Mouse (Mus musculus) liver, embryonic 12.5 days (tissue): ENCODE data around the gene Gpr61. TPM values are rescaled to one million over a fixed set of nuclear protein-coding genes. Genes with fewer than 3 reads are reported as not detected.

Experiments
- ATAC-seq: fragments of 200-750 bp; cut with Nextera tagmentation; 2 replicates; pipeline ENCODE4 v1.8.0; 2017; ENCODE audit warnings: moderate number of reproducible peaks, mild to moderate bottlenecking, moderate library complexity
- H3K27ac ChIP-seq: fragments of 300-500 bp; sonication (generic); 2 replicates; pipeline ENCODE4 v1.5.1; 2016; ENCODE audit warnings: mild to moderate bottlenecking
- H3K27me3 ChIP-seq: fragments of 300-500 bp; sonication (generic); replicated peaks from 2 replicates; pipeline ENCODE4 v1.6.1; 2016; ENCODE audit warnings: mild to moderate bottlenecking, moderate library complexity
- H3K36me3 ChIP-seq: fragments of 300-500 bp; sonication (generic); 2 replicates; pipeline ENCODE4 v1.6.1; 2016; ENCODE audit warnings: mild to moderate bottlenecking, moderate library complexity
- H3K4me1 ChIP-seq: fragments of 300-500 bp; sonication (generic); 2 replicates; pipeline ENCODE4 v1.6.1; 2016
- H3K4me2 ChIP-seq: fragments of 300-500 bp; sonication (generic); 2 replicates; pipeline ENCODE4 v1.6.1; 2016; ENCODE audit warnings: mild to moderate bottlenecking, moderate library complexity
- H3K4me3 ChIP-seq: fragments of 300-500 bp; sonication (generic); 2 replicates; pipeline ENCODE4 v1.5.1; 2016; ENCODE audit warnings: mild to moderate bottlenecking, moderate library complexity
- H3K9ac ChIP-seq: fragments of 300-500 bp; sonication (generic); 2 replicates; pipeline ENCODE4 v1.6.1; 2016; ENCODE audit warnings: mild to moderate bottlenecking, moderate library complexity
- H3K9me3 ChIP-seq: fragments of 300-500 bp; sonication (generic); replicated peaks from 2 replicates; pipeline ENCODE4 v1.6.1; 2016; ENCODE audit warnings: mild to moderate bottlenecking, moderate library complexity
- WGBS: fragments of 180-500 bp; shearing (Covaris S2); methylation state at CpG from one replicate; pipeline ENCODE4 v1.1.7; 2016; ENCODE audit not compliant: insufficient replicate concordance; 5-methylcytosine and 5-hydroxymethylcytosine counted together
- polyA plus RNA-seq: library from polyadenylated mRNA; unstranded; fragments of >200 nt; fragmentation: Nextera tagmentation; extraction: Ambion mirVana; gene quantifications from 2 replicates; pipeline ENCODE4 v1.2.1, GENCODE M21; 2016

Gpr61 gene
- polyA plus RNA-seq, 1 experiment from 2014 or later: 0.04 TPM

GRCm38 (mm10) chr3:108140786-108141185 is 13.9 kb downstream of the Gpr61 start:
- Histone ChIP-seq H3K36me3 (peaks cover 50% of the 10 kb centered on the region), H3K4me2 (no peak overlapping the region), H3K27ac (no peak overlapping the region), H3K4me3 (no peak overlapping the region), H3K9ac (no peak overlapping the region), H3K9me3 (no peaks in the 10 kb centered on the region), H3K27me3 (no peaks in the 10 kb centered on the region), H3K4me1 (peaks cover 63% of the 10 kb centered on the region)
- 72% methylated on average over 4 of the region's 4 CpGs for WGBS
- ATAC-seq: no peak

GRCm38 (mm10) chr3:108139113-108139512 is 15.6 kb downstream of the Gpr61 start:
- no peak for ATAC-seq
- peaks cover 52% of the 10 kb centered on the region for H3K36me3 ChIP-seq
- peaks cover 64% of the 10 kb centered on the region for H3K4me1 ChIP-seq
- H3K4me2 ChIP-seq: no peak overlapping the region
- no peaks in the 10 kb centered on the region for H3K27me3 ChIP-seq
- H3K4me3 ChIP-seq: no peak overlapping the region
- 69% methylated on average over 1 of the region's 1 CpGs for WGBS
- H3K27ac ChIP-seq: no peak overlapping the region
- H3K9ac ChIP-seq: no peak overlapping the region
- no peaks in the 10 kb centered on the region for H3K9me3 ChIP-seq

GRCm38 (mm10) chr3:108134701-108135100 is 20.0 kb downstream of the Gpr61 start:
- peaks cover 28% of the 10 kb centered on the region for H3K36me3 ChIP-seq
- no peak for ATAC-seq

GRCm38 (mm10) chr3:108132484-108132883 is 22.2 kb downstream of the Gpr61 start:
- Histone ChIP-seq H3K4me1 (peaks cover 79% of the 10 kb centered on the region), H3K4me2 (no peak overlapping the region), H3K9me3 (no peaks in the 10 kb centered on the region), H3K36me3 (peaks cover 14% of the 10 kb centered on the region), H3K27ac (peak overlapping the region; percentile 52), H3K9ac (peak overlapping the region; percentile 9; the same call in 1 of the 2 replicates), H3K27me3 (no peaks in the 10 kb centered on the region), H3K4me3 (no peak overlapping the region)
- 66% methylated on average over 1 of the region's 1 CpGs for WGBS
- no peak for ATAC-seq

More at GRCm38 (mm10) chr3:108134701-108135100, 20.0 kb downstream of the Gpr61 start:
- Histone ChIP-seq H3K27me3 (no peaks in the 10 kb centered on the region), H3K4me2 (no peak overlapping the region), H3K27ac (no peak overlapping the region), H3K9me3 (no peaks in the 10 kb centered on the region), H3K9ac (no peak overlapping the region), H3K4me3 (no peak overlapping the region), H3K4me1 (peaks cover 75% of the 10 kb centered on the region)
- WGBS: 49% methylated on average over 11 of the region's 11 CpGs

- peak overlapping the region; percentile 52 for H3K27ac ChIP-seq
- H3K27me3 ChIP-seq: no peaks in the 10 kb centered on the region
- peaks cover 83% of the 10 kb centered on the region for H3K4me1 ChIP-seq
- ATAC-seq: no peak
- no peaks in the 10 kb centered on the region for H3K9me3 ChIP-seq
- H3K4me2 ChIP-seq: no peak overlapping the region
- no peak overlapping the region for H3K4me3 ChIP-seq
- WGBS: 62% methylated on average over 1 of the region's 1 CpGs
- peaks cover 8% of the 10 kb centered on the region for H3K36me3 ChIP-seq
- peak overlapping the region; percentile 9 for H3K9ac ChIP-seq
Measured at GRCm38 (mm10) chr3:108131821-108132220, 22.9 kb downstream of the Gpr61 start.

- Histone ChIP-seq H3K9ac (no peak overlapping the region), H3K4me3 (no peak overlapping the region), H3K27me3 (no peaks in the 10 kb centered on the region), H3K4me1 (peaks cover 87% of the 10 kb centered on the region), H3K4me2 (peak overlapping the region; percentile 47; the same call in 1 of the 2 replicates), H3K36me3 (0 out of 2 replicates have a peak, but pooled peaks cover 5% of the 10 kb centered on the region), H3K27ac (peak overlapping the region; percentile 66), H3K9me3 (no peaks in the 10 kb centered on the region)
- WGBS: 85% methylated on average over 5 of the region's 5 CpGs
- ATAC-seq: no peak
Measured at GRCm38 (mm10) chr3:108131216-108131615, 23.5 kb downstream of the Gpr61 start.

- Histone ChIP-seq H3K4me3 (no peak overlapping the region), H3K4me1 (peaks cover 94% of the 10 kb centered on the region), H3K9ac (no peak overlapping the region), H3K27me3 (no peaks in the 10 kb centered on the region), H3K36me3 (0 out of 2 replicates have a peak, but pooled peaks cover 8% of the 10 kb centered on the region), H3K4me2 (peak overlapping the region; percentile 47), H3K27ac (peak overlapping the region; percentile 75), H3K9me3 (no peaks in the 10 kb centered on the region)
- ATAC-seq: peak; percentile 86
- 35% methylated on average over 4 of the region's 4 CpGs for WGBS
Measured at GRCm38 (mm10) chr3:108129804-108130203, 24.9 kb downstream of the Gpr61 start.

GRCm38 (mm10) chr3:108129367-108129766 is 25.3 kb downstream of the Gpr61 start:
- peaks cover 94% of the 10 kb centered on the region for H3K4me1 ChIP-seq
- no peaks in the 10 kb centered on the region for H3K27me3 ChIP-seq
- 43% methylated on average over 4 of the region's 4 CpGs for WGBS
- 0 out of 2 replicates have a peak, but pooled peaks cover 8% of the 10 kb centered on the region for H3K36me3 ChIP-seq
- peak overlapping the region; percentile 75 for H3K27ac ChIP-seq
- peak; percentile 86 for ATAC-seq
- H3K4me2 ChIP-seq: peak overlapping the region; percentile 47
- H3K4me3 ChIP-seq: no peak overlapping the region
- H3K9ac ChIP-seq: 0 out of 2 replicates have a peak overlapping the region, but pooled peaks have one; percentile 28
- H3K9me3 ChIP-seq: no peaks in the 10 kb centered on the region

GRCm38 (mm10) chr3:108128520-108128919 is 26.2 kb downstream of the Gpr61 start:
- H3K4me1 ChIP-seq: peaks cover 92% of the 10 kb centered on the region
- no peak overlapping the region for H3K4me3 ChIP-seq
- H3K36me3 ChIP-seq: peaks cover 8% of the 10 kb centered on the region
- no peaks in the 10 kb centered on the region for H3K9me3 ChIP-seq
- H3K27ac ChIP-seq: peak overlapping the region; percentile 75; the same call in 1 of the 2 replicates
- H3K9ac ChIP-seq: no peak overlapping the region
- no peaks in the 10 kb centered on the region for H3K27me3 ChIP-seq
- WGBS: 67% methylated on average over 5 of the region's 5 CpGs
- ATAC-seq: no peak
- peak overlapping the region; percentile 47 for H3K4me2 ChIP-seq

GRCm38 (mm10) chr3:108126327-108126726 is 28.4 kb downstream of the Gpr61 start:
- Histone ChIP-seq H3K27me3 (no peaks in the 10 kb centered on the region), H3K9ac (no peak overlapping the region), H3K4me2 (no peak overlapping the region), H3K27ac (no peak overlapping the region), H3K36me3 (peaks cover 29% of the 10 kb centered on the region), H3K9me3 (no peaks in the 10 kb centered on the region), H3K4me1 (peaks cover 71% of the 10 kb centered on the region), H3K4me3 (no peak overlapping the region)
- WGBS: 82% methylated on average over 3 of the region's 3 CpGs
- no peak for ATAC-seq

- peak; percentile 35; the same call in 1 of the 2 replicates for ATAC-seq
- Histone ChIP-seq H3K36me3 (peaks cover 50% of the 10 kb centered on the region), H3K27me3 (no peaks in the 10 kb centered on the region), H3K9ac (no peak overlapping the region), H3K27ac (no peak overlapping the region), H3K4me2 (no peak overlapping the region), H3K4me1 (peaks cover 49% of the 10 kb centered on the region), H3K4me3 (no peak overlapping the region), H3K9me3 (no peaks in the 10 kb centered on the region)
- WGBS: 41% methylated on average over 1 of the region's 1 CpGs
Measured at GRCm38 (mm10) chr3:108124131-108124530, 30.6 kb downstream of the Gpr61 start.

GRCm38 (mm10) chr3:108123242-108123641 is 31.4 kb downstream of the Gpr61 start:
- no peak overlapping the region for H3K4me3 ChIP-seq
- no peak overlapping the region for H3K9ac ChIP-seq
- H3K9me3 ChIP-seq: no peaks in the 10 kb centered on the region
- H3K4me2 ChIP-seq: no peak overlapping the region
- H3K27ac ChIP-seq: no peak overlapping the region
- peaks cover 40% of the 10 kb centered on the region for H3K4me1 ChIP-seq
- H3K36me3 ChIP-seq: peaks cover 59% of the 10 kb centered on the region
- no peaks in the 10 kb centered on the region for H3K27me3 ChIP-seq
- ATAC-seq: no peak
- WGBS: 89% methylated on average over 5 of the region's 5 CpGs

GRCm38 (mm10) chr3:108121101-108121500 is 33.6 kb downstream of the Gpr61 start:
- Histone ChIP-seq H3K9me3 (no peaks in the 10 kb centered on the region), H3K27ac (0 out of 2 replicates have a peak overlapping the region, but pooled peaks have one; percentile 20), H3K4me2 (no peak overlapping the region), H3K27me3 (no peaks in the 10 kb centered on the region), H3K36me3 (peaks cover 79% of the 10 kb centered on the region), H3K9ac (no peak overlapping the region), H3K4me3 (no peak overlapping the region), H3K4me1 (peaks cover 23% of the 10 kb centered on the region)
- 80% methylated on average over 3 of the region's 3 CpGs for WGBS
- ATAC-seq: no peak
